8 mouse cellular contexts compared by ENCODE assay signal in the genomic region with DNA sequence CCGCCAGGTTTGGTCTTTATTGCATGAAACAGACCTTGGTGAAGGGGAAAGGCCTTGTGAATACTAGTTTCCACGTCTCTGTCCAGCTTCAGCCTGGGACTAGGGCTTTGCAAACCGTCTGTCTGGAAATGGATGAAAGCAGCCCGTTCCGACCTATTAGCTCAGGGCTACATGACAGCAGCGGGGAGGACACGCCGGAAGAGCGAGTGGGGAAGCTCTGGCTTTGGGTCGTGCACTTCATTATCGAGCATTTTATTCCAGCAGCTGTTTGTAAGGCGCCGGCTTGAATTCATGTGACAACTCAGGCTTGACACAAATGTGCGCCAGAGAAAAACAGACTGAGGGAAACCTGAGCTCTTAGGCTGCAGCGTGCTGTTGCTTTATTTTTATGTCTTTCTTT. TPM values are rescaled to one million over a fixed set of nuclear protein-coding genes. Genes with fewer than 3 reads are reported as not detected.
DNase-seq lines count a peak whose midpoint lies in the region; ATAC-seq lines count a peak whose summit lies in the region.

No protein-coding gene starts in this region.

- peaks cover 32% of the 10 kb centered on the region for H3K36me3 ChIP-seq in limb, embryonic 13.5 days
- H3K36me3 ChIP-seq in liver, embryonic 12.5 days: peaks cover 44% of the 10 kb centered on the region

- DNase-seq in adrenal gland, adult 2 months: peak; percentile 67
- DNase-seq in adrenal gland, adult 18-20 months (ENCODE audit: low spot score in 2 of 2): no peak
- DNase-seq in Muller cell, postnatal 12 days (ENCODE audit: inconsistent ontology term): peak; percentile 78
- peak; percentile 51 for DNase-seq in heart, postnatal 4 days
- DNase-seq in right cerebral cortex, postnatal 36 days (ENCODE audit: low spot score in 2 of 2): no peak
- no peak for DNase-seq in layer of hippocampus, adult 9-10 months (ENCODE audit: low spot score)

- 0 out of 2 replicates have a peak overlapping the region, but pooled peaks have one; percentile 7 for H3K4me2 ChIP-seq in limb, embryonic 13.5 days (replicated peaks)
- H3K4me2 ChIP-seq in liver, embryonic 12.5 days: no peak overlapping the region

- H3K4me3 ChIP-seq in limb, embryonic 13.5 days: no peak overlapping the region
- no peak overlapping the region for H3K4me3 ChIP-seq in liver, embryonic 12.5 days

- H3K27me3 ChIP-seq in limb, embryonic 13.5 days: no peaks in the 10 kb centered on the region
- H3K27me3 ChIP-seq in liver, embryonic 12.5 days (replicated peaks): no peaks in the 10 kb centered on the region

- H3K4me1 ChIP-seq in limb, embryonic 13.5 days: peaks cover 54% of the 10 kb centered on the region
- H3K4me1 ChIP-seq in liver, embryonic 12.5 days: peaks cover 59% of the 10 kb centered on the region

- ATAC-seq in limb, embryonic 13.5 days (ENCODE audit: low FRiP score, low read depth): 0 out of 2 replicates have a peak, but pooled peaks have one; percentile 46
- ATAC-seq in liver, embryonic 12.5 days: no peak

- 51% methylated on average over 15 of the region's 15 CpGs for WGBS in limb, embryonic 13.5 days
- 86% methylated on average over 15 of the region's 15 CpGs for WGBS in liver, embryonic 12.5 days (ENCODE audit: insufficient replicate concordance)

- H3K27ac ChIP-seq in limb, embryonic 13.5 days: peak overlapping the region; percentile 39; the same call in 1 of the 2 replicates
- no peak overlapping the region for H3K27ac ChIP-seq in liver, embryonic 12.5 days

- H3K9ac ChIP-seq in limb, embryonic 13.5 days: 0 out of 2 replicates have a peak overlapping the region, but pooled peaks have one; percentile 4
- H3K9ac ChIP-seq in liver, embryonic 12.5 days: no peak overlapping the region

- H3K9me3 ChIP-seq in limb, embryonic 13.5 days: no peaks in the 10 kb centered on the region
- no peaks in the 10 kb centered on the region for H3K9me3 ChIP-seq in liver, embryonic 12.5 days (replicated peaks)

RNA-seq across cellular contexts. Expression of a gene that starts 13.9 kb away (rescaled TPM):
- 10 to 100 TPM; 18.1 to 36.7 TPM for total RNA-seq in adrenal gland, adult 2 months (2021)
- 16.6 and 21.5 TPM in 2 replicates for polyA plus RNA-seq in adrenal gland, adult 2 months (2012; rRNA removed)
- total RNA-seq in adrenal gland, adult 18-20 months (2021): 10 to 100 TPM; 10.7 to 23.0 TPM
- 10 to 100 TPM; 28.2 to 29.9 TPM for total RNA-seq in heart, postnatal 4 days (2021)
- polyA plus RNA-seq in limb, embryonic 13.5 days (2015; fragmentation: Nextera tagmentation; extraction: Ambion mirVana): 25.8 and 27.8 TPM in 2 replicates
- 9.4 and 9.7 TPM in 2 replicates for polyA plus RNA-seq in liver, embryonic 12.5 days (2016; fragmentation: Nextera tagmentation; extraction: Ambion mirVana)

Comparison
In these comparisons a context has a peak if more than half of its experiments do, and no peak if none do; other contexts are left out.
1. DNase-seq: peak in adrenal gland, adult 2 months (single experiment), Muller cell, postnatal 12 days (single experiment) and heart, postnatal 4 days (single experiment); none in adrenal gland, adult 18-20 months (0 of 2), right cerebral cortex, postnatal 36 days (0 of 2) and layer of hippocampus, adult 9-10 months (single experiment).